ENCODE assay signal across 19 mouse cellular contexts in the genomic region with DNA sequence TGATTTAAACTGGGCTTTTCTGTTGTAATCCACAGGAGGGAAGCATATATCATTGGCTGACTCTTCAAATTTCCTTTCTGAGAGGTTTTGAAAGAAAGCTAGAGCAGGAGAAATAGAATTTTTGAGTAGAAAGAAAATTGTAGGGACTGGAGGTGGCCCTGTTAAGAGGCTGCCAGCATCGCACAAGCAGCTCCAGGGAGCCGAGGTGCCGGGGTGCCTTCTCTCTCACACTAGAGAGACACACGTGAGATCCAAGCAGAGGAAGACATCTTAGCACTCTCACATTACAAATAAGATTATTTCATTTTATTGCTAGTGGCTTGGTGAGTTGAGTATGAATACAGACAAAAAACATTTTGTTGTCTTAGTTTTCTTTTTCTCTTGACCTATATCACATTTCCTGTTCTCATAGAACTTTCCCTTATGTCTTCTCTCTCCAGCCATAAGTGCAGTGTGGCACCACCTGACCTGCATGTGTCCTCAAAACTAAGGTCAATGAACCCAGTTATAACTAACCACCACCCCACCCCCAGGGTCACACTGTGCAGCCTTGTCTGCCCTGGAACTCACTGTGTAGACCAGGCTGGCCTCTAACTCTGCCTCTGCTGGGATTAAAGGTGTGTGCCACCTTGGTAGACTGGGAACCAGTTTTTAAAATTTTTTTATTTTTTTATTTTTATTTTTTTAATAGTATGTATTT. TPM values are rescaled to one million over a fixed set of nuclear protein-coding genes. Genes with fewer than 3 reads are reported as not detected.
DNase-seq lines count a peak whose midpoint lies in the region; ATAC-seq and TF ChIP-seq lines count a peak whose summit lies in the region.
"Had no signal": no experiment of that assay in that cellular context is flagged by ENCODE, and none has a peak within 500 bp of the region (broad histone marks: within the 10 kb centered on the region; RNA-seq: fewer than 3 reads in every experiment).

No protein-coding gene starts in this region.

- no peak for DNase-seq in heart, adult 2 months
- DNase-seq in kidney, postnatal 36 days: peak; percentile 44 to 53
- DNase-seq in thymus, postnatal 0 days (ENCODE audit: low spot score): peak; percentile 38
- DNase-seq in thymus, adult 18-20 months: no peak
- DNase-seq in thymus, postnatal 4 days: peak; percentile 66
- DNase-seq in hindbrain, postnatal 0 days (ENCODE audit: low spot score): no peak
- DNase-seq: cerebellum, adult 9-10 months; gastrocnemius, postnatal 25 days; heart, postnatal 10 days; right cerebral cortex, postnatal 25 days had no signal

- H3K4me1 ChIP-seq in heart, adult 2 months (ENCODE audit: control insufficient read depth, insufficient read depth, low read length): peaks cover 11% of the 10 kb centered on the region
- peaks cover 39% of the 10 kb centered on the region for H3K4me1 ChIP-seq in heart, embryonic 12.5 days (replicated peaks)
- peaks cover 5% of the 10 kb centered on the region for H3K4me1 ChIP-seq in kidney, embryonic 14.5 days (ENCODE audit: control insufficient read depth, insufficient read depth, low read length)
- peaks cover 10% of the 10 kb centered on the region for H3K4me1 ChIP-seq in hindbrain, postnatal 0 days (ENCODE audit: insufficient read depth, low read length)

- 44% methylated on average over 4 of the region's 4 CpGs for WGBS in heart, adult 2 months
- WGBS in heart, embryonic 12.5 days: 70% methylated on average over 4 of the region's 4 CpGs
- 68% methylated on average over 4 of the region's 4 CpGs for WGBS in kidney, embryonic 14.5 days
- 79% methylated on average over 4 of the region's 4 CpGs for WGBS in hindbrain, postnatal 0 days

- no peaks in the 10 kb centered on the region for H3K27me3 ChIP-seq in heart, adult 2 months (ENCODE audit: control insufficient read depth, insufficient read depth, low read length)
- H3K27me3 ChIP-seq in heart, embryonic 12.5 days (replicated peaks): no peaks in the 10 kb centered on the region
- no peaks in the 10 kb centered on the region for H3K27me3 ChIP-seq in kidney, embryonic 14.5 days (ENCODE audit: control insufficient read depth, insufficient read depth, low read length)
- H3K27me3 ChIP-seq in hindbrain, postnatal 0 days (ENCODE audit: insufficient read depth, low read length): no peaks in the 10 kb centered on the region
- H3K27me3 ChIP-seq: embryonic facial prominence, embryonic 15.5 days; neural tube, embryonic 13.5 days had no signal

- H3K9ac ChIP-seq in heart, adult 2 months (ENCODE audit: low read depth, low read length): peak overlapping the region; percentile 15; the same call in 1 of the 2 replicates
- H3K9ac ChIP-seq in heart, embryonic 12.5 days: no peak overlapping the region; the same call in 1 of the 2 replicates
- H3K9ac ChIP-seq in kidney, embryonic 14.5 days (ENCODE audit: low read depth, low read length): no peak overlapping the region
- H3K9ac ChIP-seq in hindbrain, postnatal 0 days (replicated peaks; ENCODE audit: low read length): no peak overlapping the region
- H3K9ac ChIP-seq: embryonic facial prominence, embryonic 15.5 days; hindbrain, embryonic 14.5 days; liver, embryonic 14.5 days had no signal

- intact Hi-C loops in heart, adult 2 months (cut with DNase I): loop anchor here (10.0 kb wide), 1 partner anchor 116 kb away; no protein-coding TSS in a partner anchor

- H3K9me3 ChIP-seq in heart, embryonic 12.5 days (replicated peaks): no peaks in the 10 kb centered on the region
- H3K9me3 ChIP-seq in kidney, embryonic 14.5 days (ENCODE audit: control insufficient read depth, low read length): no peaks in the 10 kb centered on the region
- H3K9me3 ChIP-seq in hindbrain, postnatal 0 days (ENCODE audit: low read length): no peaks in the 10 kb centered on the region
- H3K9me3 ChIP-seq: embryonic facial prominence, embryonic 15.5 days; G1E; neural tube, embryonic 13.5 days had no signal

- TF ChIP-seq POLR2A in heart, adult 2 months (IDR thresholded peaks at IDR 0.05; ENCODE audit: insufficient read depth, low read depth, low read length): no peak

- H3K27ac ChIP-seq in heart, adult 2 months: no peak overlapping the region
- H3K27ac ChIP-seq in heart, embryonic 12.5 days (ENCODE audit: poor library complexity, severe bottlenecking): no peak overlapping the region
- no peak overlapping the region for H3K27ac ChIP-seq in kidney, embryonic 14.5 days (ENCODE audit: low read depth, low read length)
- no peak overlapping the region for H3K27ac ChIP-seq in hindbrain, postnatal 0 days
- H3K27ac ChIP-seq: embryonic facial prominence, embryonic 15.5 days; hindbrain, embryonic 14.5 days; liver, embryonic 14.5 days; neural tube, embryonic 13.5 days had no signal

- TF ChIP-seq EP300 in heart, adult 2 months (IDR thresholded peaks at IDR 0.05; ENCODE audit: insufficient read depth, low read depth, low read length): no peak

- peaks cover 9% of the 10 kb centered on the region for H3K79me2 ChIP-seq in heart, adult 2 months (replicated peaks; ENCODE audit: control insufficient read depth, insufficient read depth, low read length)

- no peak overlapping the region for H3K4me3 ChIP-seq in heart, adult 2 months
- H3K4me3 ChIP-seq in heart, embryonic 12.5 days: no peak overlapping the region
- no peak overlapping the region for H3K4me3 ChIP-seq in kidney, embryonic 14.5 days (ENCODE audit: low read length)
- H3K4me3 ChIP-seq in hindbrain, postnatal 0 days (ENCODE audit: low read length): no peak overlapping the region
- H3K4me3 ChIP-seq: embryonic facial prominence, embryonic 15.5 days; neural tube, embryonic 13.5 days had no signal

- TF ChIP-seq CTCF in heart, adult 2 months (IDR thresholded peaks at IDR 0.05): no peak
- no peak for TF ChIP-seq CTCF in hindbrain, postnatal 0 days (IDR thresholded peaks at IDR 0.05; ENCODE audit: low read depth)

- no peak overlapping the region for H3K4me2 ChIP-seq in heart, embryonic 12.5 days
- H3K4me2 ChIP-seq in kidney, embryonic 14.5 days (replicated peaks; ENCODE audit: low read depth, low read length): no peak overlapping the region
- H3K4me2 ChIP-seq in hindbrain, postnatal 0 days (ENCODE audit: low read depth, low read length): no peak overlapping the region
- H3K4me2 ChIP-seq: embryonic facial prominence, embryonic 15.5 days; hindbrain, embryonic 14.5 days; neural tube, embryonic 13.5 days had no signal

- peaks cover 16% of the 10 kb centered on the region for H3K36me3 ChIP-seq in heart, adult 2 months (ENCODE audit: control insufficient read depth, insufficient read depth, low read length)
- no peaks in the 10 kb centered on the region for H3K36me3 ChIP-seq in heart, embryonic 12.5 days
- H3K36me3 ChIP-seq in kidney, embryonic 14.5 days (ENCODE audit: control insufficient read depth, insufficient read depth, low read length): no peaks in the 10 kb centered on the region
- H3K36me3 ChIP-seq in hindbrain, postnatal 0 days (ENCODE audit: insufficient read depth, low read length): no peaks in the 10 kb centered on the region
- H3K36me3 ChIP-seq: embryonic facial prominence, embryonic 15.5 days; neural tube, embryonic 13.5 days had no signal

- no peak for ATAC-seq in heart, embryonic 12.5 days (ENCODE audit: insufficient number of reproducible peaks, low FRiP score)
- ATAC-seq in kidney, embryonic 14.5 days (ENCODE audit: low FRiP score, low TSS enrichment): no peak
- no peak for ATAC-seq in hindbrain, postnatal 0 days
- ATAC-seq: intestine, postnatal 0 days; lung, postnatal 0 days had no signal

RNA-seq across cellular contexts. Expression of gene Dnajc3, which starts 3.2 kb away (rescaled TPM):
- total RNA-seq in heart, adult 2 months (2021): 10 to 100 TPM; 32.5 to 33.4 TPM
- 8.5 and 20.2 TPM in 2 replicates for polyA plus RNA-seq in heart, adult 2 months (2012; rRNA removed)
- polyA plus RNA-seq in heart, embryonic 12.5 days (2016; fragmentation: Nextera tagmentation; extraction: Ambion mirVana): 32.7 and 33.1 TPM in 2 replicates
- polyA plus RNA-seq in kidney, embryonic 14.5 days (2014; fragmentation: Nextera tagmentation; extraction: Ambion mirVana): 35.3 and 46.7 TPM in 2 replicates
- 70.1 and 70.8 TPM in 2 replicates for polyA plus RNA-seq in thymus, postnatal 0 days (2015; fragmentation: Nextera tagmentation; extraction: Ambion mirVana)
- 16.7 and 19.0 TPM in 2 replicates for total RNA-seq in hindbrain, postnatal 0 days (2014; rRNA removed)
- 22.8 and 23.2 TPM in 2 replicates for polyA plus RNA-seq in hindbrain, postnatal 0 days (2015; fragmentation: Nextera tagmentation; extraction: Ambion mirVana)

RNA-seq across cellular contexts. Expression of gene Dzip1, which starts 15.7 kb away (rescaled TPM):
- 1 to 10 TPM; 1.9 to 2.8 TPM for total RNA-seq in heart, adult 2 months (2021)
- polyA plus RNA-seq in heart, adult 2 months (2012; rRNA removed): 2.2 and 2.8 TPM in 2 replicates
- 9.3 and 10.1 TPM in 2 replicates for polyA plus RNA-seq in heart, embryonic 12.5 days (2016; fragmentation: Nextera tagmentation; extraction: Ambion mirVana)
- 21.4 and 26.7 TPM in 2 replicates for polyA plus RNA-seq in kidney, embryonic 14.5 days (2014; fragmentation: Nextera tagmentation; extraction: Ambion mirVana)
- 17.6 and 23.6 TPM in 2 replicates for polyA plus RNA-seq in thymus, postnatal 0 days (2015; fragmentation: Nextera tagmentation; extraction: Ambion mirVana)
- total RNA-seq in hindbrain, postnatal 0 days (2014; rRNA removed): 352 and 378 TPM in 2 replicates
- polyA plus RNA-seq in hindbrain, postnatal 0 days (2015; fragmentation: Nextera tagmentation; extraction: Ambion mirVana): 99.0 and 102 TPM in 2 replicates

Comparison
In these comparisons a context has a peak if more than half of its experiments do, and no peak if none do; other contexts are left out.
1. DNase-seq: peak in kidney, postnatal 36 days (2 of 2), thymus, postnatal 0 days (single experiment) and thymus, postnatal 4 days (single experiment); none in heart, adult 2 months (0 of 2), thymus, adult 18-20 months (0 of 2) and hindbrain, postnatal 0 days (single experiment).